Mouse (Mus musculus) hindbrain, embryonic 12.5 days (tissue): ENCODE data around the gene Ccnb1. TPM values are rescaled to one million over a fixed set of nuclear protein-coding genes. Genes with fewer than 3 reads are reported as not detected.

Experiments
- ATAC-seq: fragments of 200-750 bp; cut with Nextera tagmentation; 2 replicates; pipeline ENCODE4 v1.8.0; 2017; ENCODE audit warnings: moderate TSS enrichment; ENCODE audit not compliant: low FRiP score
- H3K27ac ChIP-seq: fragments of 300-500 bp; sonication (generic); 2 replicates; pipeline ENCODE4 v1.5.1; 2016; ENCODE audit warnings: mild to moderate bottlenecking
- H3K27me3 ChIP-seq: fragments of 300-500 bp; sonication (generic); 2 replicates; pipeline ENCODE4 v1.6.1; 2016; ENCODE audit warnings: mild to moderate bottlenecking
- H3K36me3 ChIP-seq: fragments of 300-500 bp; sonication (generic); 2 replicates; pipeline ENCODE4 v1.6.1; 2016; ENCODE audit warnings: mild to moderate bottlenecking
- H3K4me1 ChIP-seq: fragments of 300-500 bp; sonication (generic); 2 replicates; pipeline ENCODE4 v1.6.1; 2016
- H3K4me2 ChIP-seq: fragments of 300-500 bp; sonication (generic); replicated peaks from 2 replicates; pipeline ENCODE4 v1.6.1; 2016; ENCODE audit warnings: mild to moderate bottlenecking
- H3K4me3 ChIP-seq: fragments of 300-500 bp; sonication (generic); 2 replicates; pipeline ENCODE4 v1.5.1; 2016; ENCODE audit warnings: mild to moderate bottlenecking
- H3K9ac ChIP-seq: fragments of 300-500 bp; sonication (generic); 2 replicates; pipeline ENCODE4 v1.6.1; 2016; ENCODE audit warnings: mild to moderate bottlenecking, moderate library complexity
- H3K9me3 ChIP-seq: fragments of 300-500 bp; sonication (generic); replicated peaks from 2 replicates; pipeline ENCODE4 v1.6.1; 2016; ENCODE audit warnings: mild to moderate bottlenecking
- WGBS: fragments of 180-500 bp; shearing (Covaris S2); methylation state at CpG from one replicate; pipeline ENCODE4 v1.1.7; 2016; 5-methylcytosine and 5-hydroxymethylcytosine counted together
- polyA plus RNA-seq: library from polyadenylated mRNA; unstranded; fragments of >200 nt; fragmentation: Nextera tagmentation; extraction: Ambion mirVana; gene quantifications from 2 replicates; pipeline ENCODE4 v1.2.1, GENCODE M21; 2016

Gene Ccnb1
- polyA plus RNA-seq, 1 experiment from 2014 or later: 189 TPM

GRCm38 (mm10) chr13:100730153-100730860 is 56.1 kb downstream of the Ccnb1 start:
- Histone ChIP-seq H3K4me2 (peak overlapping the region; percentile 69), H3K9ac (peak overlapping the region; percentile 87), H3K4me3 (peak overlapping the region; percentile 83), H3K36me3 (peaks cover 22% of the 10 kb centered on the region), H3K9me3 (no peaks in the 10 kb centered on the region), H3K4me1 (peaks cover 14% of the 10 kb centered on the region), H3K27ac (peak overlapping the region; percentile 87), H3K27me3 (no peaks in the 10 kb centered on the region)
- 2% methylated on average over 30 of the region's 30 CpGs for WGBS
- ATAC-seq: peak; percentile 91

Other genes with a start within 250 kb of the Ccnb1 start
- 6.4 and 8.1 TPM in 2 replicates for gene Ocln, start 233.9 kb downstream of the Ccnb1 start, polyA plus RNA-seq
- gene Marveld2, start 169.6 kb downstream of the Ccnb1 start, polyA plus RNA-seq: 3.4 and 4.2 TPM in 2 replicates
- 257 and 279 TPM in 2 replicates for gene Ak6, start 135.6 kb downstream of the Ccnb1 start, polyA plus RNA-seq
- 24.0 and 25.1 TPM in 2 replicates for gene Rad17, start 135.5 kb downstream of the Ccnb1 start, polyA plus RNA-seq
- 18.3 and 27.6 TPM in 2 replicates for gene Taf9, start 135.0 kb downstream of the Ccnb1 start, polyA plus RNA-seq
- gene Ccdc125, start 116.9 kb downstream of the Ccnb1 start, polyA plus RNA-seq: 3.4 and 3.6 TPM in 2 replicates
- gene Cdk7, start 55.6 kb downstream of the Ccnb1 start, polyA plus RNA-seq: 71.2 and 74.1 TPM in 2 replicates
- gene Mrps36, start 41.9 kb downstream of the Ccnb1 start, polyA plus RNA-seq: 111 and 118 TPM in 2 replicates
- 29.1 and 31.3 TPM in 2 replicates for gene Cenph, start 10.7 kb downstream of the Ccnb1 start, polyA plus RNA-seq
- 43.5 and 51.2 TPM in 2 replicates for gene Slc30a5, start 46.9 kb upstream of the Ccnb1 start, polyA plus RNA-seq